Mouse (Mus musculus): ENCODE measurements around the gene Aipl1. TPM values are rescaled to one million over a fixed set of nuclear protein-coding genes. Genes with fewer than 3 reads are reported as not detected.

Aipl1 gene
- total RNA-seq (2012; rRNA removed) (0.39 and 0.42 TPM in 2 replicates), polyA plus RNA-seq (2012; ENCODE audit: insufficient read depth in 1 of 2, insufficient read length in 2 of 2, low read depth in 1 of 2, low replicate concordance in 2 of 2, missing spikeins in 1 of 2) (under 1 TPM in 1 of 2 experiments, not detected in 1; 0.58 TPM)

GRCm38 (mm10) chr11:72037409-72037808, at the start of gene Aipl1:
Aipl1 (minus strand) TSS chr11:72037509.
- H3K4me3 ChIP-seq (ENCODE audit: control insufficient read depth in 1 of 2, insufficient read depth in 1 of 2, low read depth in 2 of 2, low read length in 2 of 2), result no peak within 1 kb of the TSS
- H3K27me3 ChIP-seq (ENCODE audit: control insufficient read depth in 1 of 2, insufficient read depth in 2 of 2, low read length in 2 of 2), result no peaks in the 10 kb centered on the region
- TF ChIP-seq USF2 (IDR thresholded peaks at IDR 0.05; ENCODE audit: borderline replicate concordance in 1 of 2, insufficient read depth in 1 of 2, low read depth in 1 of 2, low read length in 2 of 2), result no peak
- no peak for TF ChIP-seq RCOR1 (IDR thresholded peaks at IDR 0.05; ENCODE audit: low read depth, low read length)
- no peak for TF ChIP-seq POLR2AphosphoS2 (IDR thresholded peaks at IDR 0.05; ENCODE audit: low read length)
- no peak for TF ChIP-seq ZC3H11A (IDR thresholded peaks at IDR 0.05; ENCODE audit: low read depth, low read length)
- no peak for DNase-seq (ENCODE audit: low read depth, low spot score)
- peaks cover 8 to 31% of the 10 kb centered on the region in 2 experiments for H3K4me1 ChIP-seq (ENCODE audit: control insufficient read depth in 1 of 2, insufficient read depth in 2 of 2, low read length in 2 of 2)
- no peak within 1 kb of the TSS for H3K27ac ChIP-seq (ENCODE audit: control insufficient read depth, low read depth, low read length)
- H3K9ac ChIP-seq (ENCODE audit: control insufficient read depth, low read depth, low read length, poor library complexity, severe bottlenecking), result no peak within 1 kb of the TSS
- no peaks in the 10 kb centered on the region for H3K9me3 ChIP-seq (replicated peaks; ENCODE audit: insufficient read depth, low read length)
- peaks cover 0 to 10% of the 10 kb centered on the region in 2 experiments; a peak in 2 of 4 replicates for H3K36me3 ChIP-seq (ENCODE audit: control insufficient read depth in 1 of 2, insufficient read depth in 2 of 2, low read length in 2 of 2)
- peaks cover under 1% of the 10 kb centered on the region; the same call in 1 of the 2 replicates for H3K79me2 ChIP-seq (ENCODE audit: control insufficient read depth, insufficient read depth, low read length, poor library complexity)

- H3K27me3 ChIP-seq (ENCODE audit: control insufficient read depth in 1 of 2, insufficient read depth in 2 of 2, low read length in 2 of 2), result no peaks in the 10 kb centered on the region
- no peaks in the 10 kb centered on the region for H3K79me2 ChIP-seq (ENCODE audit: control insufficient read depth, insufficient read depth, low read length, poor library complexity)
- no peak for DNase-seq (ENCODE audit: low read depth, low spot score)
- H3K36me3 ChIP-seq (ENCODE audit: control insufficient read depth in 1 of 2, insufficient read depth in 2 of 2, low read length in 2 of 2), result no peaks in the 10 kb centered on the region
- no peaks in the 10 kb centered on the region for H3K9me3 ChIP-seq (replicated peaks; ENCODE audit: insufficient read depth, low read length)
- no peak overlapping the region for H3K9ac ChIP-seq (ENCODE audit: control insufficient read depth, low read depth, low read length, poor library complexity, severe bottlenecking)
- no peaks in the 10 kb centered on the region for H3K4me1 ChIP-seq (ENCODE audit: control insufficient read depth in 1 of 2, insufficient read depth in 2 of 2, low read length in 2 of 2)
- no peak for TF ChIP-seq RCOR1 (IDR thresholded peaks at IDR 0.05; ENCODE audit: low read depth, low read length)
- TF ChIP-seq NELFE (IDR thresholded peaks at IDR 0.05; ENCODE audit: low read depth, low read length), result no peak
- H3K27ac ChIP-seq (ENCODE audit: control insufficient read depth, low read depth, low read length), result no peak overlapping the region
- H3K4me3 ChIP-seq (ENCODE audit: control insufficient read depth in 1 of 2, insufficient read depth in 1 of 2, low read depth in 2 of 2, low read length in 2 of 2), result no peak overlapping the region
Measured at GRCm38 (mm10) chr11:72086251-72087046, 49.1 kb upstream of the Aipl1 start.

GRCm38 (mm10) chr11:72084337-72084736, 47.0 kb upstream of the Aipl1 start:
- Histone ChIP-seq H3K4me3 (ENCODE audit: control insufficient read depth in 1 of 2, insufficient read depth in 1 of 2, low read depth in 2 of 2, low read length in 2 of 2) (no peak overlapping the region), H3K9me3 (replicated peaks; ENCODE audit: insufficient read depth, low read length) (no peaks in the 10 kb centered on the region), H3K27me3 (ENCODE audit: control insufficient read depth in 1 of 2, insufficient read depth in 2 of 2, low read length in 2 of 2) (no peaks in the 10 kb centered on the region), H3K9ac (ENCODE audit: control insufficient read depth, low read depth, low read length, poor library complexity, severe bottlenecking) (no peak overlapping the region), H3K79me2 (ENCODE audit: control insufficient read depth, insufficient read depth, low read length, poor library complexity) (no peaks in the 10 kb centered on the region), H3K36me3 (ENCODE audit: control insufficient read depth in 1 of 2, insufficient read depth in 2 of 2, low read length in 2 of 2) (no peaks in the 10 kb centered on the region), H3K27ac (ENCODE audit: control insufficient read depth, low read depth, low read length) (no peak overlapping the region), H3K4me1 (ENCODE audit: control insufficient read depth in 1 of 2, insufficient read depth in 2 of 2, low read length in 2 of 2) (no peaks in the 10 kb centered on the region)
- DNase-seq (ENCODE audit: low read depth, low spot score), result no peak
- TF ChIP-seq CHD1 (IDR thresholded peaks at IDR 0.05; ENCODE audit: low read depth, low read length), result no peak
- no peak for TF ChIP-seq GATA1 (IDR thresholded peaks at IDR 0.05; ENCODE audit: low read depth, low read length)
- TF ChIP-seq GABPA (IDR thresholded peaks at IDR 0.05; ENCODE audit: low read depth, low read length), result no peak
- no peak for TF ChIP-seq E2F4 (IDR thresholded peaks at IDR 0.05; ENCODE audit: borderline replicate concordance, low read depth, low read length)
- TF ChIP-seq MYB (IDR thresholded peaks at IDR 0.05; ENCODE audit: low read depth, low read length), result no peak
- TF ChIP-seq MAFK (IDR thresholded peaks at IDR 0.05; ENCODE audit: borderline replicate concordance, low read depth, low read length), result no peak
- TF ChIP-seq ZMIZ1 (IDR thresholded peaks at IDR 0.05; ENCODE audit: low read depth, low read length), result no peak
- no peak for TF ChIP-seq POLR2AphosphoS5 (IDR thresholded peaks at IDR 0.05; ENCODE audit: borderline replicate concordance, low read depth, low read length)
- TF ChIP-seq SIN3A (IDR thresholded peaks at IDR 0.05; ENCODE audit: low read length), result no peak
- TF ChIP-seq POLR2AphosphoS2 (IDR thresholded peaks at IDR 0.05; ENCODE audit: low read length), result no peak
- TF ChIP-seq ETS1 (IDR thresholded peaks at IDR 0.05; ENCODE audit: low read depth, low read length), result no peak
- no peak for TF ChIP-seq HCFC1 (IDR thresholded peaks at IDR 0.05; ENCODE audit: low read depth, low read length)
- no peak for TF ChIP-seq MEF2A (IDR thresholded peaks at IDR 0.05; ENCODE audit: extremely low read depth, insufficient replicate concordance, low read depth, low read length, poor library complexity, severe bottlenecking)
- TF ChIP-seq TAL1 (IDR thresholded peaks at IDR 0.05; ENCODE audit: low read length), result no peak
- TF ChIP-seq POLR2A (IDR thresholded peaks at IDR 0.05; ENCODE audit: control insufficient read depth in 1 of 2, insufficient read depth in 1 of 2, low read depth in 1 of 2, low read length in 2 of 2, poor library complexity in 1 of 2), result no peak
- TF ChIP-seq CHD2 (IDR thresholded peaks at IDR 0.05; ENCODE audit: low read length), result no peak
- no peak for TF ChIP-seq MAX (IDR thresholded peaks at IDR 0.05; ENCODE audit: low read length)
- no peak for TF ChIP-seq ZNF384 (IDR thresholded peaks at IDR 0.05; ENCODE audit: low read depth, low read length)
- no peak for TF ChIP-seq NELFE (IDR thresholded peaks at IDR 0.05; ENCODE audit: low read depth, low read length)
- no peak for TF ChIP-seq UBTF (IDR thresholded peaks at IDR 0.05; ENCODE audit: borderline replicate concordance, insufficient read depth, low read depth, low read length)
